10 mouse cellular contexts compared by ENCODE assay signal in genomic region chr16:91140056-91140455, GRCm38 (mm10). TPM values are rescaled to one million over a fixed set of nuclear protein-coding genes. Genes with fewer than 3 reads are reported as not detected.
A peak's percentile ranks its signal among the peaks of the same experiment; 100 is the strongest.
DNase-seq lines count a peak whose midpoint lies in the region; ATAC-seq and TF ChIP-seq lines count a peak whose summit lies in the region.
"Had no signal": no experiment of that assay in that cellular context is flagged by ENCODE, and none has a peak within 500 bp of the region (broad histone marks: within the 10 kb centered on the region; RNA-seq: fewer than 3 reads in every experiment).

No protein-coding gene starts in this region.

- ATAC-seq in forebrain, postnatal 0 days: peak; percentile 53
- ATAC-seq in intestine, embryonic 15.5 days: no peak

- TF ChIP-seq CTCF in forebrain, postnatal 0 days (IDR thresholded peaks at IDR 0.05; ENCODE audit: low read depth): no peak

- DNase-seq in R1 (ENCODE audit: low read depth, low spot score) (peak; percentile 21), liver (no peak)
- peak; percentile 50 for DNase-seq in embryo, embryonic 10.5 days (ENCODE audit: low spot score)
- DNase-seq in forebrain, postnatal 0 days: no peak
- peak; percentile 49 for DNase-seq in midbrain, embryonic 10.5 days (ENCODE audit: low spot score)
- no peak for DNase-seq in cerebellum, adult 9-10 months
- DNase-seq in gastrocnemius, adult 18-20 months (ENCODE audit: low spot score): no peak

- WGBS in forebrain, postnatal 0 days: 3% methylated on average over 13 of the region's 13 CpGs
- WGBS in midbrain, embryonic 10.5 days: 7% methylated on average over 13 of the region's 13 CpGs
- WGBS in intestine, embryonic 15.5 days: 17% methylated on average over 13 of the region's 13 CpGs

- no peak overlapping the region for H3K9ac ChIP-seq in forebrain, postnatal 0 days
- no peak overlapping the region for H3K9ac ChIP-seq in intestine, embryonic 15.5 days

- H3K4me3 ChIP-seq in forebrain, postnatal 0 days (ENCODE audit: low read depth, low read length): 0 out of 2 replicates have a peak overlapping the region, but pooled peaks have one; percentile 3
- H3K4me3 ChIP-seq in midbrain, embryonic 10.5 days: peak overlapping the region; percentile 37
- no peak overlapping the region for H3K4me3 ChIP-seq in intestine, embryonic 15.5 days (replicated peaks)

- no peaks in the 10 kb centered on the region for H3K9me3 ChIP-seq in forebrain, postnatal 0 days (ENCODE audit: low read length)
- H3K9me3 ChIP-seq in midbrain, embryonic 10.5 days (replicated peaks): peaks cover 16% of the 10 kb centered on the region; the same call in 1 of the 2 replicates
- H3K9me3 ChIP-seq in intestine, embryonic 15.5 days: no peaks in the 10 kb centered on the region

- H3K36me3 ChIP-seq in forebrain, postnatal 0 days (ENCODE audit: insufficient read depth): no peaks in the 10 kb centered on the region
- H3K36me3 ChIP-seq in midbrain, embryonic 10.5 days: no peaks in the 10 kb centered on the region
- no peaks in the 10 kb centered on the region for H3K36me3 ChIP-seq in intestine, embryonic 15.5 days

- H3K27ac ChIP-seq in forebrain, postnatal 0 days (ENCODE audit: low read depth, low read length): no peak overlapping the region
- H3K27ac ChIP-seq in midbrain, embryonic 10.5 days (replicated peaks): peak overlapping the region; percentile 79
- no peak overlapping the region for H3K27ac ChIP-seq in intestine, embryonic 15.5 days

- H3K27me3 ChIP-seq in forebrain, postnatal 0 days (ENCODE audit: insufficient read depth, low read length): no peaks in the 10 kb centered on the region
- peaks cover 84% of the 10 kb centered on the region for H3K27me3 ChIP-seq in midbrain, embryonic 10.5 days (ENCODE audit: low read depth, poor library complexity, severe bottlenecking)
- peaks cover 24% of the 10 kb centered on the region for H3K27me3 ChIP-seq in intestine, embryonic 15.5 days (replicated peaks)

- H3K4me1 ChIP-seq in forebrain, postnatal 0 days (ENCODE audit: insufficient read depth): no peaks in the 10 kb centered on the region
- H3K4me1 ChIP-seq in midbrain, embryonic 10.5 days: peaks cover 30% of the 10 kb centered on the region
- H3K4me1 ChIP-seq in intestine, embryonic 15.5 days (replicated peaks): no peaks in the 10 kb centered on the region

- H3K4me2 ChIP-seq in forebrain, postnatal 0 days (ENCODE audit: low read depth): peak overlapping the region; percentile 13; the same call in 1 of the 2 replicates
- no peak overlapping the region for H3K4me2 ChIP-seq in intestine, embryonic 15.5 days (replicated peaks)

RNA-seq across cellular contexts. Expression of gene 4932438H23Rik, which starts 45.1 kb away (rescaled TPM):
- 1.2 and 1.4 TPM in 2 replicates for total RNA-seq in forebrain, postnatal 0 days (2014; rRNA removed)
- polyA plus RNA-seq in forebrain, postnatal 0 days (2015; fragmentation: Nextera tagmentation; extraction: Ambion mirVana): 0.43 and 0.81 TPM in 2 replicates
- polyA plus RNA-seq in midbrain, embryonic 10.5 days (2016; fragmentation: Nextera tagmentation; extraction: Ambion mirVana): 0.05 TPM in 1 of 2 replicates, not detected in the other
- polyA plus RNA-seq in intestine, embryonic 15.5 days (2015; fragmentation: Nextera tagmentation; extraction: Ambion mirVana): 0.26 and 0.53 TPM in 2 replicates
- under 1 TPM; 0.24 to 0.62 TPM for total RNA-seq in gastrocnemius, adult 18-20 months (2021)
- total RNA-seq: liver, adult 2 months had no signal
- polyA plus RNA-seq: liver, adult 2 months; spleen, adult 2 months had no signal

Comparison
In these comparisons a context has a peak if more than half of its experiments do, and no peak if none do; other contexts are left out.
1. DNase-seq: peak in R1 (single experiment), embryo, embryonic 10.5 days (single experiment) and midbrain, embryonic 10.5 days (single experiment); none in forebrain, postnatal 0 days (single experiment), liver (single experiment), cerebellum, adult 9-10 months (single experiment) and gastrocnemius, adult 18-20 months (single experiment).